Mouse (Mus musculus): ENCODE results near the gene Megf8. TPM values are rescaled to one million over a fixed set of nuclear protein-coding genes. Genes with fewer than 3 reads are reported as not detected.

The Megf8 gene
- polyA plus RNA-seq, 1 experiment from 2014 or later = 21.7 TPM

GRCm38 (mm10) chr7:25281166-25281733 is 35.7 kb upstream of the Megf8 start:
- peak overlapping the region; percentile 98 for H3K4me2 ChIP-seq
- peaks cover 16% of the 10 kb centered on the region for H3K36me3 ChIP-seq
- H3K4me1 ChIP-seq (replicated peaks) = peaks cover 60% of the 10 kb centered on the region
- H3K9me3 ChIP-seq = no peaks in the 10 kb centered on the region
- WGBS = 23% methylated on average over 12 of the region's 12 CpGs
- peak; percentile 0; the same call in 1 of the 2 replicates for ATAC-seq (ENCODE audit: insufficient number of reproducible peaks, insufficient read depth, low FRiP score, low TSS enrichment, low read depth)
- H3K9ac ChIP-seq (replicated peaks) = peak overlapping the region; percentile 28; the same call in 1 of the 2 replicates
- H3K27ac ChIP-seq = peak overlapping the region; percentile 100
- H3K4me3 ChIP-seq (replicated peaks) = peak overlapping the region; percentile 78
- no peaks in the 10 kb centered on the region for H3K27me3 ChIP-seq

DNA sequence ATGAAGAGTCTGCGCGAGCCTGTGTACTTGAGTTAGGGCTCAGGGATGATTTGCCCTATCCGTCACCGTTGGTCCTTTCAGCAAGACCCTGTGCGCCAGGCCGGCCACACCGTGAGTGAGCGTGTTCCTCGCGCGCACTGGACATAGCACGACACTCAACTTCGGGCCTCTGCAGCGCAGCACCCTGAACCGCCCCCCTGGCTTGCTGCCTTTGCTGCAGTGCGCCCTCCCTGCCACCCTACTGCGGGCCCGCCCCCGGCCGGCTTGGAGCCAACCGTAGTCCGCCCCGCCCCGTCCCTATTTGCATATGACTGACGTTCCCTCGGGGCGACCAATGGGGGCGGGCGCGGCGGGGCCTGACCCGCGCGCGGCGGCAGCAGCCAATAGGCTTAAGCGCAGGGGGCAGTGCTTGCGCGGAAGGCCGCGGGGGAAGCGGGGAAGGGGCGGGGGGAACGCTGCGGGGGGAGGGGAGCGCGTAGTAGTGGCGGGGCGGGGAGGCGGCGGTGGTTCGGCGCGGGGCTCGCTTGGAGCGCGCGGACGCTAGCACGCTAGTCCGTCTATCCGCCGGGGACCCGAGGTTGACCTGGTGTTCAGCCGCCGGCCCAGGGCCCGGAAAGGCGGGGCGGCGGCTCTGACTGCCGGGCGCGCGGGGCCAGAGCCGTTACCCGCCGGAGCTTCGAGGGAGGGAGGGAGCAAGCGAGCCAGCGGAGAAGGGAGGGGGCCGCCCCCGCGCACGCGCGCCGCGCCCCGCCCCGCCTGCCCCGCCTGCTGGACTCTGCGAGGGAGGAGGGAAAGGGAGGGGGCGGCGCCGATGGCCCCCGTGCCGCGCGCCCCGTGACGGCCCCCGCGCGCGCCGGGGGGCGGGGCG is 35.0 kb upstream of the Megf8 start:
- Histone ChIP-seq H3K4me1 (replicated peaks) (peaks cover 56% of the 10 kb centered on the region), H3K9me3 (no peaks in the 10 kb centered on the region), H3K27ac (peak overlapping the region; percentile 100), H3K4me3 (replicated peaks) (peak overlapping the region; percentile 78), H3K27me3 (no peaks in the 10 kb centered on the region), H3K36me3 (peaks cover 23% of the 10 kb centered on the region), H3K9ac (replicated peaks) (peak overlapping the region; percentile 81), H3K4me2 (peak overlapping the region; percentile 98)
- 2% methylated on average over 56 of the region's 108 CpGs for WGBS
- peak; percentile 64 for ATAC-seq (ENCODE audit: insufficient number of reproducible peaks, insufficient read depth, low FRiP score, low TSS enrichment, low read depth)

DNA sequence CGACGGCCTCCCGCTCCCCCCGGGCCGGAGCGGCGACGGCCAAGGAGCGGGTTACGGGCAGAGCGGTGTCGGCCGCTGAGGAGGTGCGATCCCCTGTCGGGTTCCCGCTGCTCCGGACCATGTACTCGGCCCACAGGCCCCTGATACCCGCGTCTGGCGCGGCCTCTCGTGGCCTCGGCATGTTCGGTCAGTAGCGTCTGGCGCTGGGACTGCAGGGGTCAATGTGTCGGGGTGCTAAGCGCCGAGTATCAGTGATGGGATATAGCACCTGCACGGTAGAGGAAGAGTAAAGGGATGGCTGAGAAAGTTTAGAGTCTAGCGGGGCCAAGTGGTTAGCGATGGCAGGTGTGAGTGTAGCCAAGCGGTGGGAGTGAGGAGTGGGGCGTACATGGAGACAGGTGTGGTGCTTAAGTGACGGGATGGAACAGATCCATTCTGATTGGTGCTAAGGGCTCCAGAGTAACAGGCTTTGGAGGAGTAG is 34.2 kb upstream of the Megf8 start:
- Histone ChIP-seq H3K9ac (replicated peaks) (peak overlapping the region; percentile 81), H3K4me3 (replicated peaks) (peak overlapping the region; percentile 78), H3K27me3 (no peaks in the 10 kb centered on the region), H3K27ac (peak overlapping the region; percentile 100), H3K36me3 (peaks cover 32% of the 10 kb centered on the region), H3K9me3 (no peaks in the 10 kb centered on the region), H3K4me1 (replicated peaks) (peaks cover 48% of the 10 kb centered on the region), H3K4me2 (peak overlapping the region; percentile 98)
- WGBS = 1% methylated on average over 24 of the region's 36 CpGs
- ATAC-seq (ENCODE audit: insufficient number of reproducible peaks, insufficient read depth, low FRiP score, low TSS enrichment, low read depth) = no peak

GRCm38 (mm10) chr7:25283637-25284036 is 33.3 kb upstream of the Megf8 start:
- 12% methylated on average over 5 of the region's 5 CpGs for WGBS
- Histone ChIP-seq H3K9me3 (no peaks in the 10 kb centered on the region), H3K4me3 (replicated peaks) (peak overlapping the region; percentile 78), H3K36me3 (peaks cover 40% of the 10 kb centered on the region), H3K27me3 (no peaks in the 10 kb centered on the region), H3K9ac (replicated peaks) (peak overlapping the region; percentile 81), H3K4me1 (replicated peaks) (peaks cover 45% of the 10 kb centered on the region), H3K27ac (peak overlapping the region; percentile 100), H3K4me2 (peak overlapping the region; percentile 98)
- ATAC-seq (ENCODE audit: insufficient number of reproducible peaks, insufficient read depth, low FRiP score, low TSS enrichment, low read depth) = no peak

DNA sequence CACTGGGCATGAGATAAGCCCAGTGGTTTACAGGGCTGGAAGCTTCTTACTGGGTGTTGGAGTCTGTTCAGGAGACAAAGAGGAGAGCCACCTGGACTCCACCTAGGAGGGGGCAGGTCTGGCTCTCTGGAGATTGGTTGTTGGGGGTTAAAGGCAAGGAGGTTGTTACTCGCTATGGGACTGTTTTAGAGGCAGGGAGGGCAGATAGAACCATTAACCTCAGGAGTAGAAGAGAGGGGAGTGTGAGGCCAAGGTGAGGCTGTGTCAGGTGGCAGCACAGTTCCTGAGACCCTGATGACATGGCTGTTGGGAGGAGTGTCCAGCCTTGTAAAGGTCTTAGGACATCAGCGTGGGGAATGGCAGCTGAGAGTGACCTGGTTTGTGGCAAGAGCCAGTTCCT is 32.8 kb upstream of the Megf8 start:
- H3K4me1 ChIP-seq (replicated peaks) = peaks cover 45% of the 10 kb centered on the region
- no peak for ATAC-seq (ENCODE audit: insufficient number of reproducible peaks, insufficient read depth, low FRiP score, low TSS enrichment, low read depth)

DNA sequence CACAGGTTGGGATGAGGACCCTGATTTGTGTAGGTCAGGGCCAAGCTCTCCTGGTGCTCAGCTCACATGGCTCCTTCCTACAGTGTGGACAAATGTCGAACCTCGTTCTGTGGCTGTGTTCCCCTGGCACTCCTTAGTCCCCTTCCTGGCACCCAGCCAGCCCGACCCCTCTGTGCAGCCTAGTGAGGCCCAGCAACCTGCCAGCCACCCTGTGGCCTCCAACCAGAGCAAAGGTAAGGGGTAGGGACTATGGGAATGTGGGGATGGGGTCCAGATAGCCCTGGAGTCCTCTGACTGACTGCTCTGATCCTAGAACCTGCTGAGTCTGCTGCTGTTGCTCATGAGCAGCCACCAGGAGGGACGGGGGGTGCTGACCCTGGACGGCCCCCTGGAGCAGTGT is 32.2 kb upstream of the Megf8 start:
- no peak for ATAC-seq (ENCODE audit: insufficient number of reproducible peaks, insufficient read depth, low FRiP score, low TSS enrichment, low read depth)
- Histone ChIP-seq H3K4me3 (replicated peaks) (peak overlapping the region; percentile 78; the same call in 1 of the 2 replicates), H3K9ac (replicated peaks) (peak overlapping the region; percentile 81; the same call in 1 of the 2 replicates), H3K27me3 (no peaks in the 10 kb centered on the region), H3K4me1 (replicated peaks) (peaks cover 40% of the 10 kb centered on the region), H3K9me3 (peaks cover 6% of the 10 kb centered on the region; the same call in 1 of the 2 replicates), H3K36me3 (peaks cover 51% of the 10 kb centered on the region), H3K27ac (0 out of 2 replicates have a peak overlapping the region, but pooled peaks have one; percentile 41), H3K4me2 (peak overlapping the region; percentile 98)
- 81% methylated on average over 5 of the region's 5 CpGs for WGBS

More for the DNA sequence above, 32.8 kb upstream of the Megf8 start:
- H3K9ac ChIP-seq (replicated peaks) = peak overlapping the region; percentile 81
- no peaks in the 10 kb centered on the region for H3K27me3 ChIP-seq
- H3K36me3 ChIP-seq = peaks cover 46% of the 10 kb centered on the region
- peaks cover 4% of the 10 kb centered on the region; the same call in 1 of the 2 replicates for H3K9me3 ChIP-seq
- peak overlapping the region; percentile 98 for H3K4me2 ChIP-seq
- 56% methylated on average over 2 of the region's 2 CpGs for WGBS
- peak overlapping the region; percentile 100; the same call in 1 of the 2 replicates for H3K27ac ChIP-seq
- peak overlapping the region; percentile 78 for H3K4me3 ChIP-seq (replicated peaks)

DNA sequence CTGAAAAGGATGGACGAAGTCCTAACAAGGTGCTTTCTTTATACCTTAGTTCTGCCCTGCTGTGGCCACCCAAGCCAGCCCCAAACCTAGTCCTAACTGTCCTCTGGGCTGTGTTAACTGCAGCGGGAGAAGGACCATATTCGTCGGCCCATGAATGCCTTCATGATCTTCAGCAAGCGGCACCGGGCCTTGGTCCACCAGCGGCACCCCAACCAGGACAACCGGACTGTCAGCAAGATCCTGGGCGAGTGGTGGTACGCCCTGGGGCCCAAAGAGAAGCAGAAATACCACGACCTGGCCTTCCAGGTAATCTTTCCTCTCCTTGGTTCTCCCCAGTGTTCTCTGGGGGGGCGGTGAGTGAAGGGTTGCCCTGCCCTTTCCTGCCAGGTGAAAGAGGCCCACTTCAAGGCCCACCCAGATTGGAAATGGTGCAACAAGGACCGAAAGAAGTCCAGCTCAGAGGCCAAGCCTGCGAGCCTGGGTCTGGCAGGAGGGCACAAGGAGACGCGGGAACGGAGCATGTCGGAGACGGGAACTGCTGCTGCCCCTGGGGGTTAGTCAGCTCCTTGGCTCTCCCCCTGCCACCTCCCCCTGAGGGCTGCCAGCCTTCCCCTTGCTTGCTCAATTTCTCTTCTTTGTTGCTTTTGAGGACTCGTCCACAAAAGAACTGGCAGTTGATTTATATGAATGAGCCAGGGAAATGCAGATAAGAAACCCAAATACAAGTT is 31.3 kb upstream of the Megf8 start:
- H3K4me3 ChIP-seq (replicated peaks) = no peak overlapping the region
- no peak for ATAC-seq (ENCODE audit: insufficient number of reproducible peaks, insufficient read depth, low FRiP score, low TSS enrichment, low read depth)

DNA sequence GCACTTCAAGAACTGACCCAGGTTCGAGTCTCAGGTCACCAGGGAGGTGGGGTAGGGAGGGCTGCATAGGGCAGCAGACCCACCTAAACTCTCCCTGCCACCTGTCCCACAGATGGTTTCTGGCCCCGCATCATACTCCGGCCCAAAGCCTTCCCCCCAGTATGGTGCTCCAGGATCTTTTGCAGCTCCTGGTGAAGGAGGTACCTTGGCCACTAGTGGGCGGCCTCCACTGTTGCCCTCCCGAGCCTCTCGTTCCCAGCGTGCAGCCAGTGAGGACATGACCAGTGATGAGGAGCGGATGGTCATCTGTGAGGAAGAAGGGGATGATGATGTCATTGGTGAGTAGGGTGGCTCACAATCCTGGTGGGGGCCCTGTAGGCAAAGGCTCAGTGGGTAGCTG is 30.0 kb upstream of the Megf8 start:
- Histone ChIP-seq H3K9me3 (peaks cover 10% of the 10 kb centered on the region; the same call in 1 of the 2 replicates), H3K27ac (no peak overlapping the region), H3K4me1 (replicated peaks) (peaks cover 21% of the 10 kb centered on the region), H3K36me3 (peaks cover 74% of the 10 kb centered on the region), H3K9ac (replicated peaks) (no peak overlapping the region), H3K4me2 (no peak overlapping the region), H3K4me3 (replicated peaks) (no peak overlapping the region), H3K27me3 (no peaks in the 10 kb centered on the region)
- WGBS = 82% methylated on average over 8 of the region's 8 CpGs
- no peak for ATAC-seq (ENCODE audit: insufficient number of reproducible peaks, insufficient read depth, low FRiP score, low TSS enrichment, low read depth)

More for the DNA sequence above, 31.3 kb upstream of the Megf8 start:
- H3K9ac ChIP-seq (replicated peaks) = no peak overlapping the region
- peaks cover 10% of the 10 kb centered on the region; the same call in 1 of the 2 replicates for H3K9me3 ChIP-seq
- H3K4me1 ChIP-seq (replicated peaks) = peaks cover 32% of the 10 kb centered on the region
- H3K36me3 ChIP-seq = peaks cover 61% of the 10 kb centered on the region
- WGBS = 92% methylated on average over 20 of the region's 20 CpGs
- no peak overlapping the region for H3K4me2 ChIP-seq
- no peak overlapping the region for H3K27ac ChIP-seq
- no peaks in the 10 kb centered on the region for H3K27me3 ChIP-seq

DNA sequence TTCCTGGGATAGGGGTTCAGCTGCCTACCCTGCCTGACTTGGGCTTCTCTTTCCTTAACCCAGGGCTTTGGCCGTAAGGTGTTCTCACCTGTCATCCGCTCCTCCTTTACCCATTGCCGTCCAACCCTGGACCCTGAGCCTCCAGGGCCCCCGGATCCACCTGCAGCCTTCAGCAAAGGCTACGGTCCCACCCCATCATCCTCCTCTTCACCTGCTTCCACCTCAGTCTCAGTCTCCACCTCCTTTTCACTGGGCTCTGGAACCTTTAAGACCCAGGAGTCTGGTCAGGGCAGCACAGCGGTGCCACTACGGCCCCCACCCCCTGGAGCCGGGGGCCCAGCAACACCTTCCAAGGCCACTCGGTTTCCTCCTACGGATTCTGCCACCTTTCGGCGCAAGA is 29.0 kb upstream of the Megf8 start:
- WGBS = 93% methylated on average over 12 of the region's 12 CpGs
- H3K27ac ChIP-seq = no peak overlapping the region
- peaks cover 20% of the 10 kb centered on the region for H3K4me1 ChIP-seq (replicated peaks)
- H3K9ac ChIP-seq (replicated peaks) = no peak overlapping the region
- peaks cover 84% of the 10 kb centered on the region for H3K36me3 ChIP-seq
- H3K4me2 ChIP-seq = no peak overlapping the region
- peaks cover 10% of the 10 kb centered on the region; the same call in 1 of the 2 replicates for H3K9me3 ChIP-seq
- H3K4me3 ChIP-seq (replicated peaks) = no peak overlapping the region
- ATAC-seq (ENCODE audit: insufficient number of reproducible peaks, insufficient read depth, low FRiP score, low TSS enrichment, low read depth) = no peak
- no peaks in the 10 kb centered on the region for H3K27me3 ChIP-seq

- Histone ChIP-seq H3K4me3 (replicated peaks) (no peak overlapping the region), H3K27ac (no peak overlapping the region), H3K9me3 (peaks cover 10% of the 10 kb centered on the region; the same call in 1 of the 2 replicates), H3K36me3 (peaks cover 91% of the 10 kb centered on the region), H3K27me3 (no peaks in the 10 kb centered on the region), H3K9ac (replicated peaks) (no peak overlapping the region; the same call in 1 of the 2 replicates), H3K4me1 (replicated peaks) (peaks cover 13% of the 10 kb centered on the region), H3K4me2 (no peak overlapping the region)
- 83% methylated on average over 3 of the region's 3 CpGs for WGBS
- ATAC-seq (ENCODE audit: insufficient number of reproducible peaks, insufficient read depth, low FRiP score, low TSS enrichment, low read depth) = no peak
These were observed 28.2 kb upstream of the Megf8 start for GRCm38 (mm10) chr7:25288721-25289120.
